Mouse (Mus musculus) 3134 (cell line): ENCODE data around the gene 1700029P11Rik.

Source experiments
- DNase-seq: peaks from one replicate; pipeline ENCODE4 v3.0.0-alpha.2; 2011; ENCODE audit warnings: low spot score; ENCODE audit not compliant: insufficient read length; ENCODE audit errors: extremely low read depth

1700029P11Rik gene

GRCm38 (mm10) chr15:81980321-81980720 is at the start of gene 1700029P11Rik:
Gene 1700029P11Rik (plus strand): TSS chr15:81980540.
- DNase-seq: no peak

- no peak for DNase-seq
Observed at GRCm38 (mm10) chr15:81932951-81933470, 47.3 kb upstream of the 1700029P11Rik start.

DNA sequence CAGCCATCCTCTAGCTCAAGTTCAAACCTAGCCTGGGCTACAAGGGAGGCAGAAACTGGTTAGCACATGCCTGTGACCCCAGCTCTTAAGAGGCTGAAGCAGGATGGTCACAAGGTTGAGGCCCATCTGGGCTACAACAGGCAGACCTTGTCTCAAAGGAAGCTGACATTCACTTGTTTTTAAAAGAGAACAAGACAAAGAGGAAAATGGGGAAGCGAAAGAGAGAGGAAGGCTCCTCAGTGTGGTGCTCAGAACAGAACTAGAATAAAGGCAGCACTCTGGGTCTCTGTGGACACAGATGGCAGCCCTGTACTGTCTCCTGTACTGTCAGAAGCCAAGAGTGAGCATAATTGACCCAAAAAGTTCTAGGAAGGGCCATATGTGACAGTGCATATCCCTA is 46.4 kb upstream of the 1700029P11Rik start:
- no peak for DNase-seq

GRCm38 (mm10) chr15:81935869-81936637 is 44.3 kb upstream of the 1700029P11Rik start:
- DNase-seq: no peak

DNA sequence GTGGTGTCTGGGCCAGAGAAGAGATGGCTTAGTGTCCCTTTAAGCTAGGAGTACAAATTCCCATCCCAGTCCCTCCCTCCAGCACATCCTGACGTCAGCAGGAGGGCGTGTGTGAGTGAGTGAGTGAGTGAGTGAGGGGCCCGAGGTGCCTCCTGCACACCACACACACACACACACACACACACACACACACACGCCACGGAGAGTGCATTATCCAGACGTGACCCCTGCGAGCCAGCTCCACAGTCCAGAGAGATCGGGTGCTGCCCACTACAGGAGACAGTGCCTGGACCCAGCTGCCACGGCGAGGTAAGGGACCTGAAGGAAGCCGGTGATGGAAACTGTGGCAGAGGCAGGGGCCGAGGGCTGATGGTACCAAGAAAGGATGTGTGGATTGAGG is 43.7 kb upstream of the 1700029P11Rik start, which contains the start of gene Csdc2:
Csdc2 (plus strand) TSS at position 81 of the 400 bp plus-strand sequence.
- DNase-seq: no peak

DNA sequence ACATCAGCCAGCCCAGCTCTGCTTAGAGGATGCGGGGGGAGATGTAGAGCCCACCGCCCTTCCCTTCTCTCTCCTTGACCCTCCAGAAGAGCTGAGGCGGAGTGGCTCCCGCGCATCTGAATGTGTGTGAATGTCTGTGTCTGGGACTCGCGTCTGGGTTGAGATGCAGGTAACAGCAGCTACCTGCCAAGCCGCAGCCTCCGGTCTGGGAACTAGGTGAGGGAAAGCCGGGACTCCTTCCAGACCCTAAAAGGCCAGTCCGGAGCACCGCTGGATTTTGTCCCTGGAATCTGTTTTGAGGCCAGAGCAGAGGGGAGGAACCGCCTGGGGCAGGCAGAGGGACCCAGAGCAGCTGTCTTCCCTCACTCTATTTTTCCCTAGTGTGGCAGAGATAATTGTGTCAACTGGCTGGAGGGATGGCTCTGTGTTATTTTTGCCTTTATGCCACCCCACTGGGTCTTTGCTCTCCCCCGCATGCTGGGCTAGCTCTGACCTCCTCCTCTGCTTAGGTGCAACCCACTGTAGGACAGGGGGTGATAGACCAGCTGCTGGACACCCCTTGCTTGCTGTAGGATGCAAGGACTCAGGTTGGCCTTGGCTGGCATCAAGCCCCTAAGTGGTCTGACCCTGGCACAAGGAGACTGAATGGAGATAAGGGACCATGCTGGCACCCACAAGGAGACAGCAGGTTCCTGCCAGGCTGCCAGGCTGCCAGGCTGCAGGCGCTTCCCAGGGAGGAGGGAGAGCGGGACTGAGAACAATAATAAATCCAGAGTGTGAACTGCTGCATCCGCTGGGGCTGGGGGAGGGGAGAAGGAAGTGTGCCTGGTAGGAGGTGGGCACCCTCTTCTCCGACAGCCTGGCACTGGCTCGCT is 43.0 kb upstream of the 1700029P11Rik start:
- DNase-seq: no peak

DNA sequence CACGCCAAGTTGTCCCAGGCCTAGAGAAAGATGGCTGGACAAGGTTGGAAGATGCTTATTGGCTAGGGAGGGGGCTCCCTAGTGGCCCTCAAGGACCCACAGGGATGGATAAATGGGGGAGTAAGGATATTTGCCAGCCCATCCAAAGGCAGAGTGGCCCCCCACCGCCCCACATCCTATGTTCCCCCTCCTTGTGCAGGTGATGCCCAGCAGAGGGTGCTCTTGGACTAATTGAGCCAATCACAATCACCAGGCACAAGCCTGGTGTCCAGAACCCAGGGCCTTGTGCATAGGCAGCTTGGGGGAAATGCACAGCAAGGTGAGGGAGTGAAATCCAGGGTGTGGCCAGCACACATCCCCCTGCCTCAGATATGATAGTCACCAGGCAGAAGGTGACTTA is 42.1 kb upstream of the 1700029P11Rik start:
- no peak for DNase-seq

DNA sequence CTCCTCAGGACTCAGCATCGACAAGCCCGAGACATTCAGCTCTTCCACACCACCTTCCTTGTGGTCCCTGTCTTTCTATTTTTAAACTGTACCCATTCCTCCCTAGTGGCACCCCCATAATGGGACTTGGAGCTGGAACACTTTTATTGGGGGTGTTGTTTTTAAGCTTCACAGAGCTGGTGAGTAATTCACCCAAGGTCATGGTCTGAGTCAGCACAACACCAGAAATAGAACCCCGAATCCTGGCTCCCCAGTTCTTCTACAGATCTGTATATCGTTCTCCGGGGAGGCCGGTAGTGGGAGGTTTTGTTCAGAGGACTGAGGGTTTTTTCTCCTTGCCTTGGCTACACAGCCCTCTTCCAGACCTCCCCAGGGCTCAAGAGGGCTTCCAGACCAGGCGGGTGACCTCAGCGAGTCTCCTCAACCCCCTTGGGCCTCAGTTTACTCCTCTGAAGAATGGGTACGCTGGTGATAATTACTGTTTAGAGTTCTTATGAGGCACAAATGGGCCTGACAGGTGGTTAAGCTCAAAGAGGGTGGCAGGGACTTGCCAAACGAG is 41.1 kb upstream of the 1700029P11Rik start:
- no peak for DNase-seq

DNA sequence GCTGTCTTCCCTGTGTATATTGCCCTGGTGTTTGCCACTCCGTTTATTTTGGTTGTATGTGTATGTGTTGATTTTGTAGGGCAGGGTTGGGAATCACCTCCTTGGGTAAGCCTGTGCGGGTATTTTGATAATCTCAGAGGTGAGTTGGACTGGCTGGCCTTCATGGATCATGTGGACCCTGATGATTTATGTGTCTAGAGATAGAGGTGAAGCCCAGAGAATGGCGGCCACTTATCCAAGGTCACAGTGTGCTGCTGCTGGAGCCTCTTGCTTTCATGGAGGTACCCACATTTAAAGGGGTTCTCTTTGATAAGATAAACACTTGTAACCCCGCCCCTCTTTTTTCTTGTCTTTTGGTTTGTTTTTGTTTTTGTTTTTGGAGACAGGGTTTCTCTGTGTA is 40.6 kb upstream of the 1700029P11Rik start:
- no peak for DNase-seq

GRCm38 (mm10) chr15:81940219-81940618 is 40.1 kb upstream of the 1700029P11Rik start:
- no peak for DNase-seq

DNA sequence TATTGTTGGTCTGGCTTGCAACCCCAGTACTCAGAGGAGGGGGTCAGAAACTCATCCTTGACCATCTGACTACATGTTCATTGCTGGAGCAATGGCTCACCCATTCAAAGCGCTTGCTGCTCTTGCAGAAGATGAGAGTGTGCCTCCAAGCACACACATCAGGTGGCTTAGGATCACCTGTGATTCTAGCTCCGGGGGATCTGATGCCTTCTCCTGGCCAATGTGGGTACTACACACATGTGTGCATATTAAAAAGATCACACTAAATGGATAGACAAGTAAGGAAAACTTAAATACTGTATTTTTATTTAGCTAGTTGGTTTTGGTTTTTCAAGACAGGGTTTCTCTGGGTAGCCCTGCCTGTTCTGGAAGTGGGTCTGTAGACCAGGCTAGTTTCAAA is 39.3 kb upstream of the 1700029P11Rik start:
- no peak for DNase-seq

- DNase-seq: no peak
Observed at GRCm38 (mm10) chr15:81943176-81943749, 37.1 kb upstream of the 1700029P11Rik start.

DNA sequence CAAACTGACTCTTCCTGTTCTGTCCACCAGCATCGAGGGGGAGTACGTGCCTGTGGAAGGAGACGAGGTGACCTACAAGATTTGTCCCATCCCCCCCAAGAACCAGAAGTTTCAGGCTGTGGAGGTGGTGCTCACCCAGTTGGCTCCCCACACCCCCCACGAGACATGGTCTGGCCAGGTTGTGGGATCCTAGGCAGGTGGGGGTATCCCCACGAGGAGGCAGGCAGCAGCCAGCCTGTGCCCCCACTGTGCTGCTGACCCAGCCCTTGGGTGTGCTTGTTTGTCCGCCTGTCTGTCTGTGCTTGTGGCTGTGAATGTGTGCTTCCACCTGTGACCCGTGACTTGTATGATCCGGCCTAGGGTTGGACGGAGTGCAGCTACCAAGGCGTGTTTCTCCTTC is 31.3 kb upstream of the 1700029P11Rik start:
- DNase-seq: no peak

DNA sequence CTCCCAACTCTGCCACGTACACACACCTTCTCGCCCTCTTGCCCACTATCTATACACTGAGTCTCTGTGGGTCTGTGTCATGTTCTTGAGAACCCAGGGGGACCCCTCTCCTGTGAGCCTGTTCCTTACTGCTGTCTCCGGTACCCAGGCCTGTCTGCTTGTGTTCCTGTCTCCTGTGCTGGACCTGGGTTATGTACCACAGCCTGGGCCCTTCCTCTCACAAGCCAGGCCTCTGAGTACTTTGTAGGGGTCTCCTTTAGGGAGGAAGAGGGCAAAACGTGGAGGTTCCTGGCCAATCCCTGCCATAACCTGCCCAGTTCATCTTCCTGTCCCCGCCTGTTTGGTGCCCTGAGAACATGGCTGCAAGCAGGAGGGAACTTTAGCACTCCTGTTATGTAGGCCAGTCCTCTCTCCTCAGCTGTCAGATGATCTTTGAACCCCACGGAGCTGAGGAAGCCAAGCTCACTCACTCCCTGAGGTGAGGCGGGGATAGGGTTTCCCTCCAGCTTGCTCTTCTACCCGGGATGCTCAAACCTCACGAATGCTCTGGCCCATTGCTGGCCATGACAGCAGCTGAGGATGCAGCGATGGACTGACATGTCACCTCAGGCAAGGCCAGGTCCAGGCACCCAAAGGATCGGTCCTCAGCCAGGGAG is 30.7 kb upstream of the 1700029P11Rik start:
- no peak for DNase-seq

DNA sequence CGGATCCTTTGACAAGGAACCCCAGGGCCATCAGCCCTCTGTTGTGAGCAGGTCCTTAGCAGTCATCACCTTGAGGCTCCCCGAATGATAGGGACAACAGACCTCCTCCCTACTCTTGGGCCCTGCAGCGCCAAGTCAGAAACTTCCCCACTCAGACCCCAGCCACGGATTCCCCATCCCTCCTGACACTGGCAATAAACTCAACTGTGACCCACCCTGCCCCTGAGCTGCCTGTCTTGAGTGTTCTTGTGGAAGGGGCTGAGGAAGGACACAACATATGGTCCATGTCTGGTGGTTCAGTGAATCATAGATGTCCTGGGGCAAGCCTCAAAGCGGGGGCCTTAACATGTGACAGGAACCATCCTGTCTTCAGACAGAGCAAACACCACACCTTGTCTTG is 29.6 kb upstream of the 1700029P11Rik start:
- no peak for DNase-seq

GRCm38 (mm10) chr15:81951159-81951558 is 29.2 kb upstream of the 1700029P11Rik start:
- no peak for DNase-seq

GRCm38 (mm10) chr15:81952310-81952709 is 28.0 kb upstream of the 1700029P11Rik start:
- DNase-seq: no peak

- no peak for DNase-seq
Observed at GRCm38 (mm10) chr15:81954151-81954583, 26.2 kb upstream of the 1700029P11Rik start.

- DNase-seq: no peak
Observed at GRCm38 (mm10) chr15:81954716-81955115, 25.6 kb upstream of the 1700029P11Rik start.

GRCm38 (mm10) chr15:81955414-81955813 is 24.9 kb upstream of the 1700029P11Rik start:
- DNase-seq: no peak
